Mouse (Mus musculus) retina, postnatal 1 day (tissue): ENCODE data around the gene Olfr150.
"Not testable (repeated sequence)": the region's sequence is repeated elsewhere in the genome, so short reads cannot be mapped to it uniquely, and the experiment has no call there.

ENCODE experiments used
- DNase-seq: peaks from one replicate; pipeline ENCODE4 v3.0.0-alpha.2; 2012

Olfr150 gene

GRCm38 (mm10) chr9:39730678-39731077, at the start of gene Olfr150:
Gene Olfr150 (plus strand): TSS chr9:39730978.
- DNase-seq, result no peak

GRCm38 (mm10) chr9:39701123-39701522, 29.7 kb upstream of the Olfr150 start:
- DNase-seq, result not testable (repeated sequence)

GRCm38 (mm10) chr9:39707017-39707416, 23.8 kb upstream of the Olfr150 start, which contains the start of gene Olfr149:
Gene Olfr149 (minus strand): TSS chr9:39707117.
- peak; percentile 17 for DNase-seq

- no peak for DNase-seq
These were observed 21.8 kb upstream of the Olfr150 start for GRCm38 (mm10) chr9:39708958-39709357.

GRCm38 (mm10) chr9:39711053-39711452, 19.7 kb upstream of the Olfr150 start, which contains the start of gene Olfr965:
Gene Olfr965 (plus strand): TSS chr9:39711353.
- no peak for DNase-seq

GRCm38 (mm10) chr9:39740741-39741140, 10.0 kb downstream of the Olfr150 start:
- no peak for DNase-seq

- DNase-seq, result no peak
These were observed 15.2 kb downstream of the Olfr150 start, which contains the start of gene Olfr967 for GRCm38 (mm10) chr9:39745949-39746348. Gene Olfr967 (plus strand): TSS chr9:39746249.

- DNase-seq, result no peak
These were observed 15.7 kb downstream of the Olfr150 start for GRCm38 (mm10) chr9:39746428-39746827.

GRCm38 (mm10) chr9:39783153-39783552, 52.4 kb downstream of the Olfr150 start, which contains the start of gene Olfr968:
Gene Olfr968 (minus strand): TSS chr9:39783253.
- DNase-seq, result no peak
